Mouse (Mus musculus) limb, embryonic 14.5 days (tissue): ENCODE results near the gene 9930104L06Rik. TPM values are rescaled to one million over a fixed set of nuclear protein-coding genes. Genes with fewer than 3 reads are reported as not detected.

Experiments used
- ATAC-seq: fragments of 200-750 bp; cut with Nextera tagmentation; 2 replicates; pipeline ENCODE4 v1.8.0; 2017; ENCODE audit warnings: low read depth, moderate number of reproducible peaks, moderate TSS enrichment; ENCODE audit not compliant: low FRiP score
- DNase-seq: peaks from one replicate; pipeline ENCODE4 v3.0.0-alpha.2; 2015; ENCODE audit warnings: low spot score
- H3K27ac ChIP-seq: fragments of 300-500 bp; sonication (generic); replicated peaks from 2 replicates; pipeline ENCODE4 v1.5.1; 2014; ENCODE audit warnings: low read depth, mild to moderate bottlenecking, low read length, moderate library complexity, mixed read lengths
- H3K27me3 ChIP-seq: fragments of 300-500 bp; sonication (generic); 2 replicates; pipeline ENCODE4 v1.6.1; 2014; ENCODE audit warnings: low read length, mixed read lengths; ENCODE audit not compliant: control insufficient read depth, insufficient read depth
- H3K36me3 ChIP-seq: fragments of 300-500 bp; sonication (generic); 2 replicates; pipeline ENCODE4 v1.6.1; 2014; ENCODE audit warnings: mild to moderate bottlenecking, low read length, moderate library complexity, mixed read lengths; ENCODE audit not compliant: control insufficient read depth, insufficient read depth
- H3K4me1 ChIP-seq: fragments of 300-500 bp; sonication (generic); 2 replicates; pipeline ENCODE4 v1.6.1; 2014; ENCODE audit warnings: antibody characterized with exemption, low read length, mixed read lengths; ENCODE audit not compliant: control insufficient read depth, insufficient read depth
- H3K4me2 ChIP-seq: fragments of 300-500 bp; sonication (generic); replicated peaks from 2 replicates; pipeline ENCODE4 v1.6.1; 2014; ENCODE audit warnings: low read depth, mild to moderate bottlenecking, low read length, moderate library complexity; ENCODE audit not compliant: severe bottlenecking
- H3K4me3 ChIP-seq: fragments of 300-500 bp; sonication (generic); replicated peaks from 2 replicates; pipeline ENCODE4 v1.5.1; 2014; ENCODE audit warnings: low read length
- H3K9ac ChIP-seq: fragments of 300-500 bp; sonication (generic); 2 replicates; pipeline ENCODE4 v1.6.1; 2014; ENCODE audit warnings: mild to moderate bottlenecking, low read depth, low read length, moderate library complexity; ENCODE audit not compliant: severe bottlenecking
- H3K9me3 ChIP-seq: fragments of 300-500 bp; sonication (generic); 2 replicates; pipeline ENCODE4 v1.6.1; 2016; ENCODE audit warnings: low read length; ENCODE audit not compliant: control insufficient read depth
- POLR2A ChIP-seq: fragments of 200-500 bp; IDR thresholded peaks from 2 replicates; pipeline ENCODE4 v1.8.0; 2012; ENCODE audit warnings: inconsistent platforms, mild to moderate bottlenecking, moderate library complexity, borderline replicate concordance; ENCODE audit not compliant: insufficient read depth, insufficient read length; ENCODE audit errors: extremely low read depth
- WGBS: fragments of 180-500 bp; shearing (Covaris S2); extraction: QIAGEN DNeasy Blood & Tissue Kit; methylation state at CpG from one replicate; pipeline ENCODE4 v1.1.7; 2014; 5-methylcytosine and 5-hydroxymethylcytosine counted together
- polyA plus RNA-seq, 2 experiments: library from polyadenylated mRNA; depleted of rRNA in 1 of 2; stranded (reverse) in 1 of 2; unstranded in 1 of 2; fragments of >200 nt; fragmentation: Nextera tagmentation in 1 of 2; extraction: Ambion mirVana in 1 of 2; gene quantifications; 2 replicates each; pipeline versions ENCODE4 v1.2.1 to v1.2.3; 2012 to 2014

9930104L06Rik gene
- polyA plus RNA-seq, 2 experiments = 3.2 to 25.8 TPM

GRCm38 (mm10) chr4:124894508-124895428 lies 42.1 kb upstream of the 9930104L06Rik start:
- TF ChIP-seq POLR2A = no peak
- H3K4me1 ChIP-seq = no peaks in the 10 kb centered on the region
- peak overlapping the region; percentile 36 for H3K4me3 ChIP-seq
- no peak overlapping the region for H3K9ac ChIP-seq
- H3K27ac ChIP-seq = no peak overlapping the region
- H3K27me3 ChIP-seq = peaks cover 46% of the 10 kb centered on the region
- H3K9me3 ChIP-seq = no peaks in the 10 kb centered on the region
- no peak for DNase-seq
- 3% methylated on average over 71 of the region's 83 CpGs for WGBS
- H3K4me2 ChIP-seq = peak overlapping the region; percentile 59
- no peaks in the 10 kb centered on the region for H3K36me3 ChIP-seq
- no peak for ATAC-seq

- Histone ChIP-seq H3K27me3 (peaks cover 37% of the 10 kb centered on the region), H3K4me2 (no peak overlapping the region), H3K4me3 (no peak overlapping the region), H3K27ac (no peak overlapping the region), H3K4me1 (no peaks in the 10 kb centered on the region), H3K36me3 (no peaks in the 10 kb centered on the region), H3K9me3 (no peaks in the 10 kb centered on the region), H3K9ac (no peak overlapping the region)
- ATAC-seq = peak; percentile 47; the same call in 1 of the 2 replicates
- 69% methylated on average over 10 of the region's 10 CpGs for WGBS
- no peak for TF ChIP-seq POLR2A
- DNase-seq = no peak
These were observed 38.4 kb upstream of the 9930104L06Rik start for GRCm38 (mm10) chr4:124898428-124898827.

- H3K27ac ChIP-seq = no peak overlapping the region
- no peaks in the 10 kb centered on the region for H3K36me3 ChIP-seq
- no peaks in the 10 kb centered on the region for H3K9me3 ChIP-seq
- H3K9ac ChIP-seq = no peak overlapping the region
- H3K27me3 ChIP-seq = peaks cover 22% of the 10 kb centered on the region
- H3K4me3 ChIP-seq = no peak overlapping the region
- no peak overlapping the region for H3K4me2 ChIP-seq
- no peaks in the 10 kb centered on the region for H3K4me1 ChIP-seq
- WGBS = 54% methylated on average over 5 of the region's 5 CpGs
- no peak for DNase-seq
- TF ChIP-seq POLR2A = no peak
- no peak for ATAC-seq
These were observed 36.9 kb upstream of the 9930104L06Rik start for GRCm38 (mm10) chr4:124899906-124900305.

GRCm38 (mm10) chr4:124905417-124905816 lies 31.4 kb upstream of the 9930104L06Rik start:
- no peak overlapping the region for H3K9ac ChIP-seq
- H3K9me3 ChIP-seq = no peaks in the 10 kb centered on the region
- no peak overlapping the region for H3K27ac ChIP-seq
- no peaks in the 10 kb centered on the region for H3K36me3 ChIP-seq
- H3K4me3 ChIP-seq = no peak overlapping the region
- WGBS = 66% methylated on average over 4 of the region's 4 CpGs
- peaks cover 9% of the 10 kb centered on the region; the same call in 1 of the 2 replicates for H3K4me1 ChIP-seq
- H3K4me2 ChIP-seq = no peak overlapping the region
- no peak for DNase-seq
- no peak for ATAC-seq
- TF ChIP-seq POLR2A = no peak
- H3K27me3 ChIP-seq = no peaks in the 10 kb centered on the region

- Histone ChIP-seq H3K27me3 (no peaks in the 10 kb centered on the region), H3K9me3 (no peaks in the 10 kb centered on the region), H3K36me3 (no peaks in the 10 kb centered on the region), H3K4me3 (peak overlapping the region; percentile 18; the same call in 1 of the 2 replicates), H3K4me1 (peaks cover 9% of the 10 kb centered on the region; the same call in 1 of the 2 replicates), H3K4me2 (peak overlapping the region; percentile 39), H3K27ac (no peak overlapping the region), H3K9ac (peak overlapping the region; percentile 22)
- DNase-seq (peak; percentile 33), ATAC-seq (peak; percentile 79)
- TF ChIP-seq POLR2A = no peak
- WGBS = 8% methylated on average over 21 of the region's 21 CpGs
These were observed 30.7 kb upstream of the 9930104L06Rik start for GRCm38 (mm10) chr4:124905971-124906822.
